Mouse (Mus musculus): ENCODE data around the gene Grik4.

DNA sequence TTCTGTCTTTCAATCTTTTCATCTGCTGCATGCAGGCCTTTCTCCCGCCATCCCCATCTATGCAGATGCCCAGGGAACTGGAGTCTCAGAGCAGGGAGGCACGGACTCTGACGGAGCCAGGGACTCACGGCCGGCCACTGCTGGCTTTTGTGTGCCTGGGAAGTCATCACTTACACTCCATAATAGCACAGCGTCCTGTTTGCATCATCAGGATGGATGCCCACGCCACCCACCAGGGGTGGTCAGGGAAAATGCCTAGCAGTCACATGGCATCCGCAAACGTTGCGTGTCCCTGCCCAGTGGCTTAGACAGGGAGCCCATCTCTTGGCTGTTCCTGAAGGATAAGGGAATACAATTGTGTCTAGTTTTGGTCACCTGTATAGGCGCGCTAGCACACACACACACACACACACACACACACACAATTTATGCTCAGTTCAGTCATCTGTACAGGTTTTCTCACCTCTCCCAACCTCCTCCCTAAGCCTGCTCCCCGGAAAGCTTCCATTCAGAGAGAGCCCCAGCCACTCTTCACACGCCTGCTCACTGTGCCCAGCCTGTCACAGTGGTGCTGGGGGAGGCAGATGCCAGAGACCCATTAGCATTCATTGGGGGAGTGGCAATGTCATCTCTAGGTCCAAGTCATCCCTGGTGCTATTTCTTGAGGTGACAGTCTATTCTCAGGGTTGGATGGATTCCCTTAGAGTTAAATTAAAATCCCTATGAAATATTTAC lies 370.5 kb downstream of the Grik4 start:
- TF ChIP-seq CTCF (IDR thresholded peaks at IDR 0.05; ENCODE audit: low read depth) (no peak), EP300 (IDR thresholded peaks at IDR 0.05; ENCODE audit: low read depth) (no peak)

All from liver, embryonic 14.5 days (tissue).